Mouse (Mus musculus): ENCODE data around the gene Retreg3.

DNA sequence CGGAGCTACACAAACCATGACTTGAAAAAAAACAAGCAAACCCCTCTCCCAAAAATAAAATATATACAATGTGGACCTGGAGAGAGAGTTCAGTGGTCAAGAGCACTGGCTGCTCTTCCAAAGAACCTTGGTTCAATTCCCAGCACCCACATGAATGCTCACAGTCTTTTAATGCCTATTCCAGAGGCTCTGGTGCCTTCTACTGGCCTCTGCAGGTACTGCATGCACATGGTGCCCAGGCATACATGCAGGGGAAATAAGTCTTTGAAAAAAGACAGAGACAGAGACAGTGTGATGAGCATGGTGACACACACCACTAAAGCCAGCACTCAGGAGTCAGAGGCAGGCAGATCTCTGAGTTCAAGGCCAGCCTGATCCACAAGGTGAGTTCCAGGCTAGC is 65.7 kb downstream of the Retreg3 start:
- TF ChIP-seq CTCF (IDR thresholded peaks at IDR 0.05; ENCODE audit: extremely low read depth, insufficient read length, insufficient replicate concordance, low read depth, low read length) (peak; percentile 44; the same call in 1 of the 2 replicates), POLR2A (IDR thresholded peaks at IDR 0.05; ENCODE audit: low read depth, low read length) (no peak)
